Mouse (Mus musculus): ENCODE data around the gene Gm10338.
"Not testable (repeated sequence)": the region's sequence is repeated elsewhere in the genome, so short reads cannot be mapped to it uniquely, and the experiment has no call there.

The Gm10338 gene

DNA sequence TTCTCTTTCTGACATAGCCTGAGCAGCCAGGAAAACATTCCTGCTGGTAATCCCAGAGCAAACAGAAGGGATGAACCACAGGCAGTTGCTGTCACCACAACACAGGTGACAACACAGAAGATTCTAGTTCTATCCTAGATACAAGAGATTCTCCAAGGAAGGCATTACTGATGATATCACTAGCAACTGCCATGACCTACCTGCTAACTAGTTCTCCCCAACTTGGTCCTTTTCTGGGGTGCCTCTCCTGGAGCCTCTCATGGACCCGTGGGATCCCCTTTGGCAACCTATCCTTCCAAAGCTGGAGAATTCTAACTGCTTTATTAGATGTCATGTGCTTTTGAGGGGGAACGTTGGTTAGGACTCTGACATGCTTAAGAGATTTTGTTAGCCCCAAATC is at the start of gene Gm10338:
Gene Gm10338, minus strand, starts transcription at position 101 of the 400 bp plus-strand sequence.
- DNase-seq (ENCODE audit: low read depth, low spot score), result not testable (repeated sequence)

- DNase-seq (ENCODE audit: low read depth, low spot score), result not testable (repeated sequence)
Measured at GRCm38 (mm10) chr14:7643872-7644271, 48.5 kb upstream of the Gm10338 start, which contains the start of gene Gm10128. Gm10128 (minus strand) TSS chr14:7643972.

DNA sequence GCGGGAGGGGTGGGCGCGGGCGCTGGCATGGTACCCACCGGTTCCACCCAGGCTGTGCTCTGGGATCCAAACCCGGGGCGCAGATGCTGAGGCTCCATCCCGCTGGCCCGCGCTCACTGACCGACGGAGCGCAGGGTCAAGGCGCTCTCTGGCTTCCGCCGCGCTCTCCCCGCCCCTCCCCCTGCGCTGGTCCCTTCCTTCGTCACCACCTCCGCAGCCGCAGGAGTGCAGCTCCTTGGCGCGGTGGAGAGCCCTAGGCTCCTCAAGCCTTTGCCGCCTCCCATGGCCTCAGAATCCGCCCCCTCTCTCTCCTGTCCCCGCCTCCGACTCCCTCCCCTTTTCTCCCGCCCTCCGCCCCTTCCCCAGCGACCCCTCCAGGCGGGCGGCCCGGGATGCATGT is 27.0 kb downstream of the Gm10338 start, which contains the start of gene Gm3558:
Gene Gm3558, minus strand, starts transcription at position 185 of the 400 bp plus-strand sequence.
- DNase-seq (ENCODE audit: low read depth, low spot score), result not testable (repeated sequence)

- not testable (repeated sequence) for DNase-seq (ENCODE audit: low read depth, low spot score)
Measured at GRCm38 (mm10) chr14:7567890-7568289, 27.5 kb downstream of the Gm10338 start.

DNA sequence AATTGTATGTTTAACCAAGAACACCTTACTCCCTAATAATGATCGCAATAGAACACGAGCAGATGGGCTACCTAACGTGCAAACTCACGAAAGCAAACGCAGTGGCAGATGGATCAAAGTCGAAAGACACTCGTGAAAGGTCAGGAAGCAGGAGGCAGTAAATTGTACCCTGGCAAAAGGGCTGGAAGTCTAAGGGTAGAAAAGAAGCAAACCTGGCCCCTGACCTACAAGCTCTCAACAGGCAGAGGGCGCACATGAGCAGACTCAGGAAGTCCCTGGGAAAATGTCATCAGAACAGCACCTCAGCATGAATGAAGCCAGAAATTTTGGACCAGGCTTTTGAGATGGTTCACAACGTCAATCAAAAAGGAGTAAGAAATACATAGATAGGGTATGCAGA is 28.1 kb downstream of the Gm10338 start:
- DNase-seq (ENCODE audit: low read depth, low spot score), result not testable (repeated sequence)
